Mouse (Mus musculus): Measurements from ENCODE around the gene Lrrc72. TPM values are rescaled to one million over a fixed set of nuclear protein-coding genes. Genes with fewer than 3 reads are reported as not detected.
A peak's percentile ranks its signal among the peaks of the same experiment; 100 is the strongest.

Gene Lrrc72
- not detected in 3 replicates for total RNA-seq (2017)

- ATAC-seq (replicated peaks; ENCODE audit: insufficient number of reproducible peaks, low FRiP score, low TSS enrichment, poor library complexity, severe bottlenecking), result no peak
Measured at GRCm38 (mm10) chr12:36253298-36253697, at the start of gene Lrrc72. Lrrc72 (minus strand) TSS chr12:36253398.

GRCm38 (mm10) chr12:36302326-36302725 lies 49.1 kb upstream of the Lrrc72 start:
- no peak for ATAC-seq (replicated peaks; ENCODE audit: insufficient number of reproducible peaks, low FRiP score, low TSS enrichment, poor library complexity, severe bottlenecking)

GRCm38 (mm10) chr12:36291346-36291745 lies 38.1 kb upstream of the Lrrc72 start:
- no peak for ATAC-seq (replicated peaks; ENCODE audit: insufficient number of reproducible peaks, low FRiP score, low TSS enrichment, poor library complexity, severe bottlenecking)

GRCm38 (mm10) chr12:36290465-36290864 lies 37.3 kb upstream of the Lrrc72 start:
- ATAC-seq (replicated peaks; ENCODE audit: insufficient number of reproducible peaks, low FRiP score, low TSS enrichment, poor library complexity, severe bottlenecking), result no peak

GRCm38 (mm10) chr12:36289634-36290033 lies 36.4 kb upstream of the Lrrc72 start:
- ATAC-seq (replicated peaks; ENCODE audit: insufficient number of reproducible peaks, low FRiP score, low TSS enrichment, poor library complexity, severe bottlenecking), result no peak

GRCm38 (mm10) chr12:36274823-36275222 lies 21.6 kb upstream of the Lrrc72 start:
- no peak for ATAC-seq (replicated peaks; ENCODE audit: insufficient number of reproducible peaks, low FRiP score, low TSS enrichment, poor library complexity, severe bottlenecking)

- no peak for ATAC-seq (replicated peaks; ENCODE audit: insufficient number of reproducible peaks, low FRiP score, low TSS enrichment, poor library complexity, severe bottlenecking)
Measured at GRCm38 (mm10) chr12:36267670-36268246, 14.6 kb upstream of the Lrrc72 start.

- ATAC-seq (replicated peaks; ENCODE audit: insufficient number of reproducible peaks, low FRiP score, low TSS enrichment, poor library complexity, severe bottlenecking), result no peak
Measured at GRCm38 (mm10) chr12:36262116-36262721, 9.0 kb upstream of the Lrrc72 start.

- no peak for ATAC-seq (replicated peaks; ENCODE audit: insufficient number of reproducible peaks, low FRiP score, low TSS enrichment, poor library complexity, severe bottlenecking)
Measured at GRCm38 (mm10) chr12:36255413-36255812, 2.2 kb upstream of the Lrrc72 start.

GRCm38 (mm10) chr12:36241171-36241570 lies 12.0 kb downstream of the Lrrc72 start:
- no peak for ATAC-seq (replicated peaks; ENCODE audit: insufficient number of reproducible peaks, low FRiP score, low TSS enrichment, poor library complexity, severe bottlenecking)

GRCm38 (mm10) chr12:36231386-36231785 lies 21.8 kb downstream of the Lrrc72 start:
- no peak for ATAC-seq (replicated peaks; ENCODE audit: insufficient number of reproducible peaks, low FRiP score, low TSS enrichment, poor library complexity, severe bottlenecking)

- no peak for ATAC-seq (replicated peaks; ENCODE audit: insufficient number of reproducible peaks, low FRiP score, low TSS enrichment, poor library complexity, severe bottlenecking)
Measured at GRCm38 (mm10) chr12:36224392-36224791, 28.8 kb downstream of the Lrrc72 start.

GRCm38 (mm10) chr12:36216905-36217304 lies 36.3 kb downstream of the Lrrc72 start:
- ATAC-seq (replicated peaks; ENCODE audit: insufficient number of reproducible peaks, low FRiP score, low TSS enrichment, poor library complexity, severe bottlenecking), result 0 out of 2 replicates have a peak, but pooled peaks have one; percentile 9

GRCm38 (mm10) chr12:36216230-36216629 lies 37.0 kb downstream of the Lrrc72 start:
- ATAC-seq (replicated peaks; ENCODE audit: insufficient number of reproducible peaks, low FRiP score, low TSS enrichment, poor library complexity, severe bottlenecking), result no peak

- ATAC-seq (replicated peaks; ENCODE audit: insufficient number of reproducible peaks, low FRiP score, low TSS enrichment, poor library complexity, severe bottlenecking), result no peak
Measured at GRCm38 (mm10) chr12:36215149-36215480, 38.1 kb downstream of the Lrrc72 start.

- peak; percentile 54; the same call in 1 of the 2 replicates for ATAC-seq (replicated peaks; ENCODE audit: insufficient number of reproducible peaks, low FRiP score, low TSS enrichment, poor library complexity, severe bottlenecking)
Measured at GRCm38 (mm10) chr12:36214389-36215148, 38.6 kb downstream of the Lrrc72 start.

GRCm38 (mm10) chr12:36210096-36210495 lies 43.1 kb downstream of the Lrrc72 start:
- no peak for ATAC-seq (replicated peaks; ENCODE audit: insufficient number of reproducible peaks, low FRiP score, low TSS enrichment, poor library complexity, severe bottlenecking)

GRCm38 (mm10) chr12:36208456-36208855 lies 44.7 kb downstream of the Lrrc72 start:
- no peak for ATAC-seq (replicated peaks; ENCODE audit: insufficient number of reproducible peaks, low FRiP score, low TSS enrichment, poor library complexity, severe bottlenecking)

GRCm38 (mm10) chr12:36207800-36208148 lies 45.4 kb downstream of the Lrrc72 start:
- no peak for ATAC-seq (replicated peaks; ENCODE audit: insufficient number of reproducible peaks, low FRiP score, low TSS enrichment, poor library complexity, severe bottlenecking)
